Mouse (Mus musculus): Measurements from ENCODE around the gene Rtn2.

Gene Rtn2

DNA sequence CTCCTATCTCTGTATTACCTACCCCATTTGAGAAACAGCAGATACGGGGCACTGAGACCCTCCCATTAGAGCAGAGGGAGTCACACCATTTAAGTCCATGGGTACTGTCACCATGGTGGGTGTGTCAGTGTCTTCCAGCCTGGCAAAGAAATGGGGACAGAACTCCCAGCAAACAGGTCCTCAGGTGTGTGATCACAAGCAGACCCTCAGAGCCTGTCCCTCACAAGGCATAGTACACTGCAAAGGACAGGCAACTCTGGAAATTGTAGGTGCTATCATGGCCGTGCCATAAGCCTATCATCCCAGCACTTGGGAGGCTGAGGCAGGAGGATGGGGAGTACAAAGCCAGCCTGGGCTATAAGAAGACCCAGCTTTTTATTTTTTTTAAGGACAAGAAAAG lies 35.8 kb downstream of the Rtn2 start:
- no peak for DNase-seq (ENCODE audit: low spot score in 2 of 2)

DNA sequence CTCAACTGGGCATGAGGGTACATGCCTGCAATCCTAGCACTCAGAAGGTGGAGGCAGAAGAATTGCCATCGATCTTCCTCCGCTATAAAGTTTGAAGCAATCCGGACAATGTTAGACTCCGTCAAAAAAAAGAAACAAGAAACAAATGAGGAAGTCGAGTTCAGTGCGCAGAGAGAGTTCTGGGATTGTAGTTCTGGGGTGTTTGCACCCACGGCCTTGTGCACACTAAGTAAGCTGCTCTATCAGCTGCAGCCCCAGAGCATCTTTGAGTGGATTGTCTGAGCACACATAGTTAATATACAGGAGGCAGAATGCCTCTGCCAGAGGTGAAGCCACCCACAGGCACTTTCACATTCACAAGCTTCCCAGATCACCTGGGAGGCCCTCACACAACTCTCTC lies 36.3 kb downstream of the Rtn2 start:
- DNase-seq (ENCODE audit: low spot score in 2 of 2): no peak

- no peak for DNase-seq (ENCODE audit: low spot score in 2 of 2)
Measured at GRCm38 (mm10) chr7:19319458-19319857, 37.0 kb downstream of the Rtn2 start.

- peak; percentile 94 to 96 for DNase-seq (ENCODE audit: low spot score in 2 of 2)
Measured at GRCm38 (mm10) chr7:19319906-19320305, 37.5 kb downstream of the Rtn2 start.

DNA sequence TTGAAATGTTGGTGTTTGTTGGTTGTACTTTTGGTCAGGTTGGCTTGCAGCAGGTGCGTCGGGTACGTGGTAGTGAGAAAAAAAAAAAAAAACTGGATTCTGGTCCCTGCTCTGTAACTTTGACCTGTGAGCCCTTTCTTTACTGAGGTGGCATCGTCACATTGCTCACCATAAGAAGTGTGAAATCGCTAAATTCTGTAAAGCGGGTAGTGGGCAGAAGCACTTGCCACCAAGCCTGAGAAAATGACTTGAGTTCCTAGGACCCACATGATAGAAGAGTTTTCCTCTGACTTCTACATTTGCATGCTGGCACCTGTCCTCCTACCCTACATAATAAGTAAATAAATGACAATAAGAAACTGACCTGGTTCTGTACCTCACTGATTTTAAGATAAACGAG lies 38.2 kb downstream of the Rtn2 start:
- DNase-seq (ENCODE audit: low spot score in 2 of 2): no peak

DNA sequence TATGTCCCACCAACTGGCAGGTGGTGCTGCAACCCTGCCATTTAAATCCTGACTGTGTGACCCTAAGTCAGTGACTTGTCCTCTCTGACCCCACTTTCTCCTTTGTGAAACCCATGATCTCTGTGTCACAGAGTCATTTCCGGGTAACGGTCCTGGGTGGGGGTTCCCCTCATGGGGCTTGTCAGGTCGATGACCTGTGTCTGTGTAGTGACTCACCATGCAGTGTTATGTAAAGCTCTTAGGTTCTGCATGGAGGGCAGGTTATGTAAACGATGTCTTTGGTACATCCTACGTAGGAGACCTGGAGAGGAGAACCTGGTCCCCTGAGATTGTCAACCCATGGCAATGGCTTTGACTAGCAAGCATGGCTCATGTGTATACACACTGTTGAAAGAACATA lies 39.0 kb downstream of the Rtn2 start:
- DNase-seq (ENCODE audit: low spot score in 2 of 2): no peak

GRCm38 (mm10) chr7:19322489-19322888 lies 40.1 kb downstream of the Rtn2 start:
- DNase-seq (ENCODE audit: low spot score in 2 of 2): no peak

DNA sequence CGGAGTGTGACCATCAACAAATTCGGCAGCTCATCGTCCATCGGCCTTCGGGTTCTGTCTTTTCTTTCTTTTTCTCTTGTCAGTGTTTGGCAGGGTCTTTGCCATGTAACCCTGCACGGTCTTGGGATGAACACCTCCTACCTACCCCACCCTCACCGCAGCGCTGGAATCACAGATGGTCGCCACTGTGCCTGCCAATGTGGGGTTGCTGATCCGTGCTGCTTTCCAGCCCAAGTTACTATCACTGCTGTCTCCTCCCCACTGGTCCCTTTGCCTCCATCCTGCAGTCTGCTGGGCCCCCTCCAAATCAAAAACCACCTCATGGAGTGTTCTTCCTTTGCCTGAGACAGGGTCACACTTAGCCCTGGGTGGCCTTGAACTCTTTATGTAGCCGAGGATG lies 41.8 kb downstream of the Rtn2 start:
- DNase-seq (ENCODE audit: low spot score in 2 of 2): no peak

DNA sequence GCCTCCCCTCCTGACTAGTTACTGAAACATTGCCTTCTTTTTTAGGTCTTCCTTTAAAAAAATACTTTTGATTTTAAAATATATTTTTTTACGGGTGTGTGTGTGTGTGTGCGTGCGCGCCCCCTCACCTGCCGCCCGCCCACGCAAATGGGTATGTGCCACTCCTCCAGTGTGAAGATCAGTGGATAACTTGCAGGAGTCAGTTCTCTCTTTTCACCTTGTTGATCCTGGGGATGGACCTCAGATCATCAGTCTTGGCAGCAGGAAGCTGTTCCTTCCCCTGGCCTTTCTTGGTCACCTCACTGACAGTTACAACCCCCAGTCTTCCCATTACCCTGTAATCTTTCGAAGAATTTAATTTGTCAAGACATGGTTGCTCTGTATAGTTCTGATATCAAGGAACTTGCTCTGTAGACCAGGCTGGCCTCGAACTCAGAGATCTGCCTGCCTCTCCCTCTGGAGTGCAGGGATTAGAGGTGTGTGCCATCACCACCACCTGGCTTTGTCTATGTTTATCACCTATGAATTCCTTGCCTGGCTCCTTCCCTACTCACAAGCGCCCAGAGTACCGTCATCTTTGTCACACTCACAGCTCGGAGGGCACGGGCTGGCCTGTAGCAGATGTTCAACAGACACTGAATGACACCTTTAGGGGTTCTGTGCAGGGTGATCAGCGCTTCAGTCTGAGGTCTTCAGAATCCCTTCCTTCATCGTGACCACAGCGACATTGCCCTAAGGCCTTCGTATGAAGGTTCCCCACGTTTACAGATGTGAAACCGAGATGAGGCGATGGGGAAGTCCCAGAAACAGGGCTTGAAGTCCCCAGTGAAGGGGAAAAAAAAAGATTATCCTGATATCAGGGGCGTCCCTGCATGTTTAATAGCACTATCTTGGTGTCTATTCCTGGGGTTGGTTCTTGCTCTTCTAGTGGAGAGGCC lies 43.1 kb downstream of the Rtn2 start:
- no peak for DNase-seq (ENCODE audit: low spot score in 2 of 2)

- peak; percentile 70 to 79 for DNase-seq (ENCODE audit: low spot score in 2 of 2)
Measured at GRCm38 (mm10) chr7:19326359-19326758, 43.9 kb downstream of the Rtn2 start.

GRCm38 (mm10) chr7:19327128-19327527 lies 44.7 kb downstream of the Rtn2 start:
- DNase-seq (ENCODE audit: low spot score in 2 of 2): peak; percentile 88 to 89

DNA sequence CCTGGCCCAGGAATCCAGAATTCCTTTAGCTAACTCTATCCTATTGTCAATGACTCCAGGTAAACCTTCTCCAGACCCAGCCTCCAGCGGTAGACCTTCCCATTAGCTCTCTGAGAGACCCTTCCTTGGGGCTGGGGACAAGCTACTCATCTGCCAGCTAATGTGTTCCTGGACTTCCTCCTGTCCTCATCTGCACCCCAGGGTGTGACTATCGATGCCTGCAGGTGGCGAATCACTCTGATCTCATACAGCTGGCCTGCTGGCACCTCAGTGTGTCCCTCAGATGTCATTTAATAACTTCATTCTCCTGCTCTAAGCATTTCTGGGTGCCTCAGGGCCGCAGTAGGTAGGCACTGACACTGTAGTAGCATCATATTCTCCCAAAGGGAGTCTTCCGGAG lies 45.4 kb downstream of the Rtn2 start:
- no peak for DNase-seq (ENCODE audit: low spot score in 2 of 2)

DNA sequence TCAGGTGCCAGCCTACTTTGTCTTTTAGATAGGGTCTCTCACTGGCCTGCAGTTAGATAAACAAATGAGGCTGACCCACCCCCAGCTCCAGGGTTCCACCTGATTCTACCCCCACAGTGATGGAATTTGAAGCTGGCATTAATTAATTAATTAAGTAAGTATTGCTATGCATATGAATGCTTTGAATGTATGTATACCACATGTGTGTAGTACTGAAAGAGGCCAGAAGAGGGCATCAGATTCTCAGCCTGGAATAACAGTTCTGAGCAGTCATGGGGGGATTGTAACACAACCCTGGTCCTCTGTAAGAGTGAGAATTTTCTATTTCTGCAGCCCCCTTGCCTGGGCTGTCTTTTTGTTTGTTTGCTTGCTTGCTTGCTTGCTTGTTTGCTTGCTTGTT lies 46.0 kb downstream of the Rtn2 start:
- no peak for DNase-seq (ENCODE audit: low spot score in 2 of 2)

- DNase-seq (ENCODE audit: low spot score in 2 of 2): no peak
Measured at GRCm38 (mm10) chr7:19331910-19332309, 49.5 kb downstream of the Rtn2 start.

DNA sequence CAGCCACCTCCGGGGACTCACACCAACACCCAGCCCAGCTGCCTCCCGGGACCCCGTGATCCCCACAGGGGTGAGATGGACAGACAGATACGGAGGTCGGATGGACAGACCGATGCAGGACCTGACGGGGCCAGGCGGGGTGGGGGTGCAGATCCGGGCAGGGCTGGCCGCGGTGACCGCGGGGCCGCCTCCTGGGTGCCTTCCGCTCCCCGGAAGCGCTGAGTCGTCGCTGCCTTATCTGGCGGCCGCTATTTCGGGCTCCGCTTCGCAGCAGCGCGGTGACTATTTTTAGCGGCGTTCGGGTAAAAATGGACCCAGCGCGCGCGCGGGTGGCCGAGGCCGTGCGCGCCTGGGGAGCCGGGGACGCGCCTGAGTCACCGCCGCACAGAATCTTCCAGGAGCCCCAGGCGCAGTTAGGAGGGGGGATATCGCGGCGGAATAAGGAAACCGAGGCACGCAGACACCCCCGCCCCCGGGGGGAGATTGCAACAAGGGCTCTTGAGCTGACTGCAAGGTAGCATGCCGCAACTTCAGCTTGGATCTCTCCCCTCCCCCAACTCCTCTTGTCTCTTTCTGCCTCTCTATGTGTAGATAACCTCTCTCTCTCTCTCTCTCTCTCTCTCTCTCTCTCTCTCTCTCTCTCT lies 50.4 kb downstream of the Rtn2 start:
- peak; percentile 89 to 92 for DNase-seq (ENCODE audit: low spot score in 2 of 2)

- no peak for DNase-seq (ENCODE audit: low spot score in 2 of 2)
Measured at GRCm38 (mm10) chr7:19335583-19335982, 53.2 kb downstream of the Rtn2 start.

DNA sequence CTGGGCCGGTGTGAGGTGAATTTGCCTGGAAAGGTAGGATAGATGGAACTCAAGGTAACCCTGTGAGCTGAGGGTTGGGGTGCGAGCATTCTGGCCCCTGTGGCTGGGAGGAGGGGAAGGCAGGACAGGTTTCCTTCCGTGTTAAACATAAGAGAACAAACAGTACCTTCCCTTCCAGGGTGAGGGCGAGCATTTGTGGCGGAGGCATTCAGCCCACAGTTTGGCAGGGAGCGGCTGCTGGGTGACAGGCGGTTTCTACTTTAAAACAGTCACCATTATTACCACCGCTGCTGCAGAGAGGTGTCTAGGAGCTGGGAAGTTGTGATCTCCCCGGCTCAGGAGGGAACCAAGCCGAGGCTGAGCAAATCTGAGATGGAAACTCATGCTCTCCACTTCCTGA lies 54.7 kb downstream of the Rtn2 start:
- peak in 1 of 2 experiments; percentile 41 for DNase-seq (ENCODE audit: low spot score in 2 of 2)

DNA sequence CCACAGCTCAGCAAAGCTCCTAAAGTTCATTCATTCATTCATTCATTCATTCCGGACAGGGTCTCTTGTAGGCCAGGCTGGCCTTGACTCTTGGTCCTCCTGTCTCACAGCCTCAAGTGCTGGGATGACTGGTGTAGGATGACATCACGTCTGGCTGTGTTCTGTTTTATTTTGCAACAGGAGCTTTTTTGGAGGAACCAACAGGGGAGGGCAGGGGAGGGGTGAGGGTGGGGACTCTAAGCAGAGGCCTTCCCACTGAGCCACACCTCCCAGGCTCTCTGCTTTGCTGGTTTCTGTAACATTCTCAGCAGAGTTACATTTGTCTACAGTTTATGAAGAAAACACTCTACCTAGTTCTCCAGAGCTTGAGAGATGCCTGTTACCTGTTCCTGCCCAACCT lies 55.6 kb downstream of the Rtn2 start:
- DNase-seq (ENCODE audit: low spot score in 2 of 2): no peak

DNA sequence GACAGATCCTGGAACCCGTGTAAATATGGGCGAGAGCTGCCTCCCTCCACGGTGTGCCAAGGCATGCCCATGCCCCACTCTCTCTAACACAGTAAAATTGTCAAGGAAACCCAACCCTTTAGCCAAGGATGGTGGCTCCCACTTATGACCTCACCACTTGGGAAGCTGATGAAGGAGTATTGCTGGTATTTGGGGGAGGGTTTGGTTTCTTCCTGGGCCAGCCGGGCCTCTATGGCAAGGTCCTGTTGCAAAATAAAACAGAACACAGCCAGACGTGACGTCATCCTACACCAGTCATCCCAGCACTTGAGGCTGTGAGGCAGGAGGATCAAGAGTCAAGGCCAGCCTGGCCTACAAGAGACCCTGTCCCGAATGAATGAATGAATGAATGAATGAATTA lies 56.2 kb downstream of the Rtn2 start:
- DNase-seq (ENCODE audit: low spot score in 2 of 2): no peak

- DNase-seq (ENCODE audit: low spot score in 2 of 2): no peak
Measured at GRCm38 (mm10) chr7:19341250-19341649, 58.8 kb downstream of the Rtn2 start.

- peak; percentile 62 to 76 for DNase-seq (ENCODE audit: low spot score in 2 of 2)
Measured at GRCm38 (mm10) chr7:19341761-19342409, 59.5 kb downstream of the Rtn2 start.

- DNase-seq (ENCODE audit: low spot score in 2 of 2): peak; percentile 93 to 96
Measured at GRCm38 (mm10) chr7:19342481-19343027, 60.1 kb downstream of the Rtn2 start.

Data from right cerebral cortex, adult 2 months (tissue).